Mouse (Mus musculus): ENCODE measurements at regions not wholly inside any gene's neighbourhood (a gene's known extent, or its start where the extent isn't known, plus 50 kb on each side); places are given as distances from the start of the nearest gene placed in this dataset.

GRCm38 (mm10) chr11:55974224-55974875 lies 66.5 kb downstream of the Nmur2 start:
- Histone ChIP-seq H3K9me3 (replicated peaks) (no peaks in the 10 kb centered on the region), H3K27me3 (no peaks in the 10 kb centered on the region), H3K4me1 (no peaks in the 10 kb centered on the region), H3K4me2 (no peak overlapping the region), H3K27ac (no peak overlapping the region), H3K4me3 (no peak overlapping the region), H3K9ac (no peak overlapping the region), H3K36me3 (ENCODE audit: poor library complexity, severe bottlenecking) (no peaks in the 10 kb centered on the region)
- ATAC-seq: no peak
- 83% methylated on average over 10 of the region's 10 CpGs for WGBS

DNA sequence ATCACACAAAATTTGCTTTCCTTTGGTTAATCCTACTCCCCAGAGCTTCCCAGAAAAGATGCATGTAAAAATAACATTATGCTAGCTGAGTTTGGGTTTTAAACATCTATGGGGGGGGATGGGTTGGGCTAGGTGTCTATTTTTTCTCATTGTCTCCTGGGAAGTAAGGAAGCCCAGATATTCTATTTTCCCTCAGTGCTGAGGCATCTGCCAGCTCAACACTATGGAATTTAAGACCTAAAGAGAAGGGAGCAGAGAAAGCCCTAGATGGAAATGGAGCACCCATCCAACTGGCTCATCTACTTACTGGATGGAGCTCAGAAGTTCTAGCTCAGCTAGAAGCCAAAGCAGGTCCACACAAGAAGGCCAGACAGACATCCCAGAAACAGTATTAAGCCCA lies 74.2 kb downstream of the Nmur2 start:
- no peaks in the 10 kb centered on the region for H3K9me3 ChIP-seq (replicated peaks)
- ATAC-seq: no peak
- H3K4me2 ChIP-seq: no peak overlapping the region
- H3K9ac ChIP-seq: no peak overlapping the region
- no peak overlapping the region for H3K27ac ChIP-seq
- H3K36me3 ChIP-seq (ENCODE audit: poor library complexity, severe bottlenecking): no peaks in the 10 kb centered on the region
- no peaks in the 10 kb centered on the region for H3K27me3 ChIP-seq
- H3K4me3 ChIP-seq: no peak overlapping the region
- no peaks in the 10 kb centered on the region for H3K4me1 ChIP-seq

DNA sequence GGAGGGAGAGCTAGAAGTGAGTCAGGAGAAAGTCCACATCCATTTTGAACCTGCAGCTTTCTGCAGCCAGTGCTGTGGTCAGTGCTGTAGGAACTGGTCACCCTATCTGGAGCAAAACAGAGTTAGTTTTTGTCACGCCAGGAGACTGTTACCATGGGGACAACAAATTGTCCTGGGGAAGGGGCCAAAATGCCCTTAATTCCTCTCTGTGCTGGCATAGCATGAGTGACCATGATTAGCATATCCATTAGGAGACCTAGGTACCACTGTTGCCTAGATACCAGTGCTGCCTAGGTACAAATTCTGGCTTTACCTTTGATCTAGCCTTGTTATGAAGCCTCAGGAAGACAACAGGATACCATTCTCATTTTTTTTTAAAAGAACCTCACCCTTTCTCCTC lies 82.4 kb downstream of the Nmur2 start:
- Histone ChIP-seq H3K4me3 (no peak overlapping the region), H3K9me3 (replicated peaks) (no peaks in the 10 kb centered on the region), H3K27me3 (no peaks in the 10 kb centered on the region), H3K4me1 (no peaks in the 10 kb centered on the region), H3K36me3 (ENCODE audit: poor library complexity, severe bottlenecking) (no peaks in the 10 kb centered on the region), H3K27ac (no peak overlapping the region), H3K9ac (no peak overlapping the region), H3K4me2 (no peak overlapping the region)
- ATAC-seq: no peak
- WGBS: 20% methylated on average over 1 of the region's 1 CpGs

DNA sequence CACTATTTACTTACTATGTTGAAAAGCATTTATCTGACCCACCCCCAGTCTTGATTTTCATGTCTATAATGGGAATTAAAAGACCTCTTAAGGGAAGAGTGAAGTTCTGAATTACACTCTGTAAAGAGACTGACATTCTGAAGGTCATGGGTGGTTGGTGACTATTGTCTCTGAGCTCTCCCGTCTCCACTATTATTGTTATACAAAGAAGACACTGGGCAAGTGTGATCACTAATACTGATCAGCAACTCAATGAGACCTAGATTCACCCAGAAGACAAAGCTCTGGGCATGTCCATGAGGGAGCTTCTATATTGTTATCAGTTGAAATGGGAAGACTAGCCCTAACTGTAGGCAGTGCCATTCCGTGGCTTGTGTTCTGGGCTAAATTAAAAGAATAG lies 83.5 kb downstream of the Nmur2 start:
- Histone ChIP-seq H3K4me3 (no peak overlapping the region), H3K27ac (no peak overlapping the region), H3K4me2 (no peak overlapping the region), H3K9ac (no peak overlapping the region), H3K4me1 (no peaks in the 10 kb centered on the region), H3K27me3 (no peaks in the 10 kb centered on the region), H3K9me3 (replicated peaks) (no peaks in the 10 kb centered on the region), H3K36me3 (ENCODE audit: poor library complexity, severe bottlenecking) (no peaks in the 10 kb centered on the region)
- WGBS: 69% methylated on average over 2 of the region's 2 CpGs
- ATAC-seq: no peak

GRCm38 (mm10) chr11:55953696-55954095 lies 87.1 kb downstream of the Nmur2 start:
- Histone ChIP-seq H3K27ac (no peak overlapping the region), H3K4me1 (no peaks in the 10 kb centered on the region), H3K9ac (no peak overlapping the region), H3K4me3 (no peak overlapping the region), H3K4me2 (no peak overlapping the region), H3K27me3 (no peaks in the 10 kb centered on the region), H3K36me3 (ENCODE audit: poor library complexity, severe bottlenecking) (no peaks in the 10 kb centered on the region), H3K9me3 (replicated peaks) (no peaks in the 10 kb centered on the region)
- no peak for ATAC-seq
- WGBS: 12% methylated on average over 2 of the region's 2 CpGs

- Histone ChIP-seq H3K4me2 (no peak overlapping the region), H3K9ac (no peak overlapping the region), H3K9me3 (replicated peaks) (no peaks in the 10 kb centered on the region), H3K27me3 (no peaks in the 10 kb centered on the region), H3K4me3 (no peak overlapping the region), H3K36me3 (ENCODE audit: poor library complexity, severe bottlenecking) (no peaks in the 10 kb centered on the region), H3K27ac (no peak overlapping the region), H3K4me1 (no peaks in the 10 kb centered on the region)
- WGBS: 89% methylated on average over 3 of the region's 3 CpGs
- ATAC-seq: no peak
Measured at GRCm38 (mm10) chr11:55949596-55949995, 91.2 kb downstream of the Nmur2 start.

- no peak for ATAC-seq
- 51% methylated on average over 9 of the region's 9 CpGs for WGBS
- Histone ChIP-seq H3K36me3 (ENCODE audit: poor library complexity, severe bottlenecking) (no peaks in the 10 kb centered on the region), H3K27ac (no peak overlapping the region), H3K9me3 (replicated peaks) (no peaks in the 10 kb centered on the region), H3K4me3 (no peak overlapping the region), H3K4me2 (no peak overlapping the region), H3K9ac (no peak overlapping the region), H3K27me3 (no peaks in the 10 kb centered on the region), H3K4me1 (no peaks in the 10 kb centered on the region)
Measured at GRCm38 (mm10) chr11:55946629-55947240, 94.1 kb downstream of the Nmur2 start.

DNA sequence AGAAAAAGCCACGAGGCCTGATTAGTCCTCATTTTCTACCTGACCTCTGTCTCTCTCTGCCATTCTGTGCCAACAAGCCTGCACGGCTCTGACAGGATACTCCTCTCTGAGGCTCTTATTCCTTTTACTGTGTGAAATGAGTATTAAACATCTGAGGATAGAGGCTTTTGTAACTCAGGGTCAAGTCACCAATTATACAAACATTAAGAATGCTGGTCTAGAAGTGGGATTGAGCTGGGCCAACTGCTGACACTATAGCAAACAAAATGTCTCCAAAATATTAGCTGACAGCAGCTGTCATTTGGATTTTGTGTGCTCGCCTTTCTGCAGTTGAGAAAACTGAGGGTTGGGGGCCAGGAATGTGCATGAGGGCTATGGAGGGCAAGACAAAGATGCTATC lies 94.8 kb downstream of the Nmur2 start:
- Histone ChIP-seq H3K9me3 (replicated peaks) (no peaks in the 10 kb centered on the region), H3K9ac (no peak overlapping the region), H3K27me3 (no peaks in the 10 kb centered on the region), H3K4me1 (no peaks in the 10 kb centered on the region), H3K4me2 (no peak overlapping the region), H3K4me3 (no peak overlapping the region), H3K27ac (no peak overlapping the region), H3K36me3 (ENCODE audit: poor library complexity, severe bottlenecking) (no peaks in the 10 kb centered on the region)
- WGBS: 48% methylated on average over 3 of the region's 3 CpGs
- ATAC-seq: no peak

DNA sequence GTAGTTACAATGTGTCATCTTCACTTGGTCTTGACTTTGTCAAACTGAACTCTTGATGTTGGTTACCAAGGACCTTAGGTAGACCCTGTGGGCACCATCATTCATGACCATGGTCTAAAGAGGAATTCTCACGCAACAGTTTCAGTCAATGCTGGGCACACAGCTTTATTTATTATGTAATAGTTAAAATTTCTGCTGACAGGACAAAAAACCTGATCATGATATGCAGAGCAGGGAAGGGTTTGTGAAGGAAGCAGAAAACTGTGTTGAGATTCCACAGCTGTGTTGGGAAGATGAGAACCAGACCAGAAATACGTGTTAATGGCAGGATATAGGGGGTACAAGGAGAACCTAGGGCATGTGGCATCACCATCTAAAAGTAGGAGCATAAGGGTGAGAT lies 100.8 kb downstream of the Nmur2 start:
- no peak overlapping the region for H3K27ac ChIP-seq
- no peaks in the 10 kb centered on the region for H3K4me1 ChIP-seq
- H3K9ac ChIP-seq: no peak overlapping the region
- no peaks in the 10 kb centered on the region for H3K36me3 ChIP-seq (ENCODE audit: poor library complexity, severe bottlenecking)
- H3K4me3 ChIP-seq: no peak overlapping the region
- no peaks in the 10 kb centered on the region for H3K27me3 ChIP-seq
- 89% methylated on average over 2 of the region's 2 CpGs for WGBS
- H3K9me3 ChIP-seq (replicated peaks): no peaks in the 10 kb centered on the region
- no peak overlapping the region for H3K4me2 ChIP-seq
- no peak for ATAC-seq

DNA sequence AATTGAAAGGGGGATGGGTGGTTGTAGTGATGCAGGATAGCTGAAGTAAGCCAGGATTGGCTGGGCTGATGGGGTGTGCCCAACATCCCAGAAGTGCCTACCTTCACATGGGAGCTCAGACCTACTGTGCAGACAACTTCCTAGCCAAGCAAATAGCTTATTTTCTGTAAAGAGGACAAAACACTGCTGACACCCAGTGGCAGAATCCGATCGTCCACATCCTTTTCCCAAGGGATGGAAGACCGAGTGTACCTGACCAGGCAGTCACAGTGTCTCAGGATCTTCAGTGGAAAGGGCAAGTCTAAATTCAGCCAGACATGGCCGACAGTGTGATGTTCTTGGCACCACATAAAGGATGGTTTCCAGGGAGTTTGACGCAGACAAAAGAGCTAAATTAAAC lies 114.4 kb downstream of the Nmur2 start:
- no peak overlapping the region for H3K27ac ChIP-seq
- H3K4me3 ChIP-seq: no peak overlapping the region
- H3K4me2 ChIP-seq: no peak overlapping the region
- H3K27me3 ChIP-seq: no peaks in the 10 kb centered on the region
- ATAC-seq: no peak
- no peaks in the 10 kb centered on the region for H3K36me3 ChIP-seq (ENCODE audit: poor library complexity, severe bottlenecking)
- WGBS: 77% methylated on average over 5 of the region's 5 CpGs
- H3K4me1 ChIP-seq: no peaks in the 10 kb centered on the region
- no peaks in the 10 kb centered on the region for H3K9me3 ChIP-seq (replicated peaks)
- no peak overlapping the region for H3K9ac ChIP-seq

DNA sequence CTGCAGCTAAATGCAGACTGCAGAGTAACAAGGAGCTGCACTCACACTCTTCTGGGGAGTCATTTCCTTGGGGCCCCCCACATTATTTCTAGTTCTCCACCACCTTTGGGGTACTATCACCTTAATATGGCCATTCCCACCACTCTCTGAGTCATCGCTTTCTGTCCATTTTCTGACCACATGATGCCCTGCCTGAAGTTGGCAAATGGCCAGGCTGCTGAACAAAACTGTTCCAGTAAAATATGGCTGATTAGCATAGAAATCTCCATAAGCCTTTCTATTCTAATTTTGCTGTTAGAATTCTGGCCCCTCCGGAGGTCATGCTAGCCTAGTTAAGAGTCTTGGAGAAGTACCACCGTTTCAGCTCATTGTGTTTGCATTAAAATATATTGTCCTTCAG lies 121.7 kb downstream of the Nmur2 start:
- Histone ChIP-seq H3K4me2 (no peak overlapping the region), H3K36me3 (ENCODE audit: poor library complexity, severe bottlenecking) (no peaks in the 10 kb centered on the region), H3K4me3 (no peak overlapping the region), H3K9me3 (replicated peaks) (no peaks in the 10 kb centered on the region), H3K27me3 (no peaks in the 10 kb centered on the region), H3K4me1 (peaks cover 7% of the 10 kb centered on the region; the same call in 1 of the 2 replicates), H3K9ac (no peak overlapping the region), H3K27ac (no peak overlapping the region)
- ATAC-seq: no peak
- WGBS: 49% methylated on average over 3 of the region's 3 CpGs

- H3K4me2 ChIP-seq: no peak overlapping the region
- no peaks in the 10 kb centered on the region for H3K36me3 ChIP-seq (ENCODE audit: poor library complexity, severe bottlenecking)
- no peaks in the 10 kb centered on the region for H3K27me3 ChIP-seq
- no peak overlapping the region for H3K9ac ChIP-seq
- ATAC-seq: no peak
- no peak overlapping the region for H3K27ac ChIP-seq
- no peaks in the 10 kb centered on the region for H3K9me3 ChIP-seq (replicated peaks)
- 88% methylated on average over 5 of the region's 5 CpGs for WGBS
- peaks cover 7% of the 10 kb centered on the region; the same call in 1 of the 2 replicates for H3K4me1 ChIP-seq
- H3K4me3 ChIP-seq: no peak overlapping the region
Measured at GRCm38 (mm10) chr11:55918411-55918810, 122.4 kb downstream of the Nmur2 start.

DNA sequence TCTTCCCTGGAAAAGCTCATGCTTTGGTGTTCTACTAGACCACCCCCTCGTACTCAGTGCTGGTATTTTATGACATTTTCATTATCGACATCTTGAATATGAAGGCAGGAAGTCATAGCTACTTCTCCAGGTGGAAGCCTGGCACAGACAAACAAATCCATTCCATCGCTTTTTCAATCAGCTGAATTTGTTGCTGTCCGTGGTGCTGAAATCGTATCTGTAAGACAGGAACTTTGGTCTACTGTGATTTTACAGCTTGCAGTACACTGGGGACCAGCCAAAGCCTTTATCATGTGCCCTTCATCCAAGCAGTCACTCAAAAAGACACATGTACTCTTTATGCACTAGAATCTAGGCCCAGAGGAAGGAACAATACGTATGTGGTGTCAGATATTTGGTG lies 143.3 kb downstream of the Nmur2 start:
- Histone ChIP-seq H3K4me2 (no peak overlapping the region), H3K27ac (no peak overlapping the region), H3K27me3 (no peaks in the 10 kb centered on the region), H3K9ac (no peak overlapping the region), H3K9me3 (replicated peaks) (no peaks in the 10 kb centered on the region), H3K4me3 (no peak overlapping the region), H3K36me3 (ENCODE audit: poor library complexity, severe bottlenecking) (no peaks in the 10 kb centered on the region), H3K4me1 (no peaks in the 10 kb centered on the region)
- ATAC-seq: no peak
- WGBS: 22% methylated on average over 6 of the region's 6 CpGs
